Mouse (Mus musculus) myocyte (in vitro differentiated cells): ENCODE measurements at regions not wholly inside any gene's neighbourhood (a gene's known extent, or its start where the extent isn't known, plus 50 kb on each side); places are given as distances from the start of the nearest gene placed in this dataset.

Experiments
- H3K27me3 ChIP-seq: one replicate; pipeline ENCODE4 v1.6.1; 2011; ENCODE audit not compliant: control insufficient read depth, insufficient read depth, insufficient read length
- H3K36me3 ChIP-seq: one replicate; pipeline ENCODE4 v1.6.1; 2011; ENCODE audit not compliant: control insufficient read depth, insufficient read depth
- H3K4me2 ChIP-seq: one replicate; pipeline ENCODE4 v1.6.1; 2011; ENCODE audit warnings: low read depth, control low read depth
- H3K4me3 ChIP-seq: one replicate; pipeline ENCODE4 v1.5.1; 2011; ENCODE audit warnings: mild to moderate bottlenecking, control low read depth, moderate library complexity
- H3K79me2 ChIP-seq: one replicate; pipeline ENCODE4 v1.6.1; 2011; ENCODE audit not compliant: control insufficient read depth, insufficient read depth
- H3ac ChIP-seq: one replicate; pipeline ENCODE4 v1.6.1; 2011; ENCODE audit not compliant: control insufficient read depth, insufficient read length
- CEBPB ChIP-seq: IDR thresholded peaks from 2 replicates; pipeline ENCODE4 v1.6.1; 2011; ENCODE audit warnings: mild to moderate bottlenecking, moderate library complexity; ENCODE audit not compliant: poor library complexity, insufficient read depth, severe bottlenecking
- E2F4 ChIP-seq: IDR thresholded peaks from one replicate; pipeline ENCODE4 v1.6.1; 2011; ENCODE audit warnings: mild to moderate bottlenecking, control low read depth, moderate library complexity; ENCODE audit not compliant: insufficient read depth
- MAX ChIP-seq: IDR thresholded peaks from one replicate; pipeline ENCODE4 v1.6.1; 2011; ENCODE audit warnings: low read depth, mild to moderate bottlenecking, control low read depth
- MYOD1 ChIP-seq, 3 experiments: IDR thresholded peaks; one replicate each; pipeline ENCODE4 v1.6.1; 2011; ENCODE audit warnings: control low read depth in 2 of 3, low read depth in 2 of 3, mild to moderate bottlenecking in 2 of 3, moderate library complexity in 1 of 3; ENCODE audit not compliant: insufficient read length in 2 of 3, control insufficient read depth in 1 of 3
- MYOG ChIP-seq, 3 experiments: IDR thresholded peaks; one replicate each; pipeline ENCODE4 v1.6.1; 2011; ENCODE audit warnings: control low read depth in 2 of 3, low read depth in 2 of 3, mild to moderate bottlenecking in 2 of 3; ENCODE audit not compliant: insufficient read length in 2 of 3, control insufficient read depth in 1 of 3, insufficient read depth in 1 of 3
- POLR2A ChIP-seq: IDR thresholded peaks from one replicate; pipeline ENCODE4 v1.6.1; 2011; ENCODE audit warnings: low read depth, mild to moderate bottlenecking, control low read depth, moderate library complexity; ENCODE audit not compliant: insufficient read length
- POLR2AphosphoS2 ChIP-seq: IDR thresholded peaks from one replicate; pipeline ENCODE4 v1.6.1; 2011; ENCODE audit warnings: low read depth, control low read depth; ENCODE audit not compliant: insufficient read length
- REST ChIP-seq: IDR thresholded peaks from one replicate; pipeline ENCODE4 v1.6.1; 2011; ENCODE audit warnings: mild to moderate bottlenecking, control low read depth, moderate library complexity; ENCODE audit not compliant: insufficient read depth, insufficient read length
- SRF ChIP-seq: IDR thresholded peaks from one replicate; pipeline ENCODE4 v1.6.1; 2011; ENCODE audit warnings: low read depth; ENCODE audit not compliant: control insufficient read depth, insufficient read length
- TCF12 ChIP-seq: IDR thresholded peaks from one replicate; pipeline ENCODE4 v1.6.1; 2011; ENCODE audit warnings: mild to moderate bottlenecking, control low read depth; ENCODE audit not compliant: poor library complexity, insufficient read depth, severe bottlenecking
- TCF3 ChIP-seq: IDR thresholded peaks from one replicate; pipeline ENCODE4 v1.6.1; 2011; ENCODE audit warnings: low read depth, control low read depth; ENCODE audit not compliant: insufficient read length
- USF1 ChIP-seq: IDR thresholded peaks from one replicate; pipeline ENCODE4 v1.6.1; 2011; ENCODE audit warnings: low read depth, mild to moderate bottlenecking, control low read depth, moderate library complexity

- Histone ChIP-seq H3K27me3 (no peaks in the 10 kb centered on the region), H3K36me3 (peaks cover 25% of the 10 kb centered on the region), H3K4me3 (peak overlapping the region; percentile 95), H3ac (no peak overlapping the region), H3K4me2 (peak overlapping the region; percentile 97), H3K79me2 (peaks cover 88% of the 10 kb centered on the region)
- no peak for TF ChIP-seq POLR2A
- no peak for TF ChIP-seq MYOD1 (IDR thresholded peaks at IDR 0.05; ENCODE audit: control insufficient read depth in 1 of 3, insufficient read length in 2 of 3, low read depth in 2 of 3)
- peak; percentile 43 for TF ChIP-seq POLR2AphosphoS2
- TF ChIP-seq MYOG (IDR thresholded peaks at IDR 0.05; ENCODE audit: control insufficient read depth in 1 of 3, insufficient read depth in 1 of 3, insufficient read length in 2 of 3, low read depth in 2 of 3) = no peak
- no peak for TF ChIP-seq TCF3
- TF ChIP-seq E2F4 = no peak
- TF ChIP-seq CEBPB = no peak
- no peak for TF ChIP-seq USF1
Observed at GRCm38 (mm10) chr15:85675126-85675525, 59.7 kb upstream of the Ppara start.

DNA sequence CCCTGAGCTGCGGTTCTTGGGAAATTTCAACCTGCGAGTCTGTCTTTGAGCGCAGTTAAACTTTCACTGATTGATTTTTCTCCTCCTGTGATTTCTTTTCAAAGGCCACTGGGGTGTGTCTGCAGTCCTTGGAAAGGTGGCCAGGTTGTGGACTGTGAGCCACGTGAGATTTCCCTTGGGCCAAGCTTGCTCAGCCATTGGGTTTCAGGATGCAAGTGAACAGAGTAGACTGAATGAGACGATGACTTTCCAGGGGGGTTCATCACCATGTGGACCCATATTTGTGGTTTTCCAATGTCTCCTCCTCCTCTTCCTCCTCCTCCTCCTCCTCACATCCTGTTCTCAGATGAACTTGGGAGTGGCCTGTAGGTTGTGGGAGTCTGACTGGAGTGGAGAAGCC, 59.0 kb upstream of the Ppara start:
- Histone ChIP-seq H3ac (no peak overlapping the region), H3K27me3 (no peaks in the 10 kb centered on the region), H3K36me3 (peaks cover 25% of the 10 kb centered on the region), H3K4me2 (peak overlapping the region; percentile 97), H3K79me2 (peaks cover 94% of the 10 kb centered on the region), H3K4me3 (peak overlapping the region; percentile 95)
- TF ChIP-seq POLR2AphosphoS2 = peak; percentile 90
- no peak for TF ChIP-seq REST
- no peak for TF ChIP-seq E2F4
- no peak for TF ChIP-seq CEBPB
- TF ChIP-seq SRF = no peak
- no peak for TF ChIP-seq TCF12
- no peak for TF ChIP-seq MYOD1 (IDR thresholded peaks at IDR 0.05; ENCODE audit: control insufficient read depth in 1 of 3, insufficient read length in 2 of 3, low read depth in 2 of 3)
- no peak for TF ChIP-seq USF1
- TF ChIP-seq POLR2A = peak; percentile 69
- TF ChIP-seq MAX = peak; percentile 53
- TF ChIP-seq TCF3 = no peak

GRCm38 (mm10) chr15:85676156-85676555, 58.6 kb upstream of the Ppara start:
- peaks cover 99% of the 10 kb centered on the region for H3K79me2 ChIP-seq
- no peaks in the 10 kb centered on the region for H3K27me3 ChIP-seq
- peak overlapping the region; percentile 95 for H3K4me3 ChIP-seq
- peaks cover 26% of the 10 kb centered on the region for H3K36me3 ChIP-seq
- H3ac ChIP-seq = no peak overlapping the region
- TF ChIP-seq TCF3 (no peak), POLR2AphosphoS2 (peak; percentile 23)
- peak overlapping the region; percentile 97 for H3K4me2 ChIP-seq

GRCm38 (mm10) chr15:85676871-85677270, 57.9 kb upstream of the Ppara start:
- Histone ChIP-seq H3ac (peak overlapping the region; percentile 36), H3K4me3 (peak overlapping the region; percentile 95), H3K36me3 (peaks cover 33% of the 10 kb centered on the region), H3K27me3 (no peaks in the 10 kb centered on the region), H3K4me2 (peak overlapping the region; percentile 97), H3K79me2 (peaks cover 100% of the 10 kb centered on the region)
- TF ChIP-seq TCF12 (no peak), CEBPB (no peak), SRF (no peak), TCF3 (no peak), USF1 (peak; percentile 86), MYOG (IDR thresholded peaks at IDR 0.05; ENCODE audit: control insufficient read depth in 1 of 3, insufficient read depth in 1 of 3, insufficient read length in 2 of 3, low read depth in 2 of 3) (no peak), REST (no peak), POLR2A (peak; percentile 20), POLR2AphosphoS2 (peak; percentile 51), MYOD1 (IDR thresholded peaks at IDR 0.05; ENCODE audit: control insufficient read depth in 1 of 3, insufficient read length in 2 of 3, low read depth in 2 of 3) (no peak), E2F4 (no peak), MAX (no peak)

- TF ChIP-seq POLR2AphosphoS2 = peak; percentile 47
- TF ChIP-seq MYOD1 (IDR thresholded peaks at IDR 0.05; ENCODE audit: control insufficient read depth in 1 of 3, insufficient read length in 2 of 3, low read depth in 2 of 3) = no peak
- TF ChIP-seq POLR2A = peak; percentile 38
- peaks cover 35% of the 10 kb centered on the region for H3K36me3 ChIP-seq
- no peaks in the 10 kb centered on the region for H3K27me3 ChIP-seq
Observed at GRCm38 (mm10) chr15:85677381-85677780, 57.4 kb upstream of the Ppara start.

More at GRCm38 (mm10) chr15:85677381-85677780, 57.4 kb upstream of the Ppara start:
- Histone ChIP-seq H3K4me2 (peak overlapping the region; percentile 97), H3K79me2 (peaks cover 100% of the 10 kb centered on the region), H3ac (peak overlapping the region; percentile 36), H3K4me3 (peak overlapping the region; percentile 95)
